Mouse (Mus musculus) left cerebral cortex, adult 8-10 months (tissue): ENCODE data around the gene Mier2. TPM values are rescaled to one million over a fixed set of nuclear protein-coding genes. Genes with fewer than 3 reads are reported as not detected.
A peak's percentile ranks its signal among the peaks of the same experiment; 100 is the strongest.

Experiments
- DNase-seq, 2 experiments: peaks; one replicate each; pipeline ENCODE4 v3.0.0; 2022; ENCODE audit warnings: low spot score in 2 of 2
- total RNA-seq, 4 experiments: library from RNA; stranded (reverse); gene quantifications; 2 replicates each; pipeline ENCODE4 v1.2.4; 2022

The Mier2 gene
- total RNA-seq, 4 experiments from 2014 or later = 43.1 to 48.8 (median 47.9) TPM

- peak in 1 of 2 experiments; percentile 4 for DNase-seq
Measured at GRCm38 (mm10) chr10:79541522-79541921, 13.5 kb downstream of the Mier2 start.

GRCm38 (mm10) chr10:79540746-79541145 is 14.3 kb downstream of the Mier2 start:
- DNase-seq = peak in 1 of 2 experiments; percentile 9

GRCm38 (mm10) chr10:79539701-79540495 is 15.1 kb downstream of the Mier2 start:
- DNase-seq = peak; percentile 0 to 4

DNA sequence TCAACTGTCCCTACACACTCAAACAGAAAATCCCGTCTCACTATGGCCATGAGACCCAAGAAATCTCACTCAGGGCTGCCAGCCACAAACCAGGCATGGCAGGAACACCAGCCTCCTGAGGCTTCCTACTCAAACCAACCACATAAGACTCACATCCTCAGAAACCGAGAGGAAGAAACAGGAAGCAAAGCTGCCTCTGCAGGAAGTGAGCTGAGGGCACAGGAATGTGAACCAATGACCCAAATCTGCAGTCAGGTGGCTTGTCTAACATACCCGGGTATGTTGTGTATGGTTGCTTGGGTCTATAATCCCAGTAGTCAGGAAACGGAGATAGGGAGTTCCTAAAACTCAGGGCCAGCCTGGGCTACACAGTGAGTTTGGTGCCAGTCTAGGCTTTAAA is 16.1 kb downstream of the Mier2 start:
- peak in 1 of 2 experiments; percentile 5 for DNase-seq

- peak in 1 of 2 experiments; percentile 27 for DNase-seq
Measured at GRCm38 (mm10) chr10:79538323-79538722, 16.7 kb downstream of the Mier2 start.

- DNase-seq = no peak
Measured at GRCm38 (mm10) chr10:79537781-79538180, 17.2 kb downstream of the Mier2 start.

DNA sequence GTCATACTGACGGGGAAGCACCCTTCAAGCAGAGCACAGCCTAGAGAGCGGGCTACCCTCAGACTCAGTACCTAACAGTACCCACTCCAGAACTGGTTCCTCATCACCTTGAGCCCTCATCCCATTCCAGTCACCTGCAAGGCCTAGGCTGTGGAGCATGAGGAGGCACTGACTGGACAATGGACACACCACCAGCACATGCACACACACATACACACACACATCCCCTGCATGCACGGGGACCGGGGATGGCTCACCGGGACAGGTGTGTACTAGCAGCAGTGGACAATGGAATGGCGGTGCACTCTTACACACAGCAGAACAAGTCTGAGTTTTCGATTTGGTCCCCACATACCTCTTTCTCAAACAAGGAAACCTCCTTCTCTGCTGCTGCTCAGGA is 17.7 kb downstream of the Mier2 start:
- DNase-seq = peak in 1 of 2 experiments; percentile 3

- peak; percentile 1 to 3 for DNase-seq
Measured at GRCm38 (mm10) chr10:79536461-79537080, 18.4 kb downstream of the Mier2 start.

DNA sequence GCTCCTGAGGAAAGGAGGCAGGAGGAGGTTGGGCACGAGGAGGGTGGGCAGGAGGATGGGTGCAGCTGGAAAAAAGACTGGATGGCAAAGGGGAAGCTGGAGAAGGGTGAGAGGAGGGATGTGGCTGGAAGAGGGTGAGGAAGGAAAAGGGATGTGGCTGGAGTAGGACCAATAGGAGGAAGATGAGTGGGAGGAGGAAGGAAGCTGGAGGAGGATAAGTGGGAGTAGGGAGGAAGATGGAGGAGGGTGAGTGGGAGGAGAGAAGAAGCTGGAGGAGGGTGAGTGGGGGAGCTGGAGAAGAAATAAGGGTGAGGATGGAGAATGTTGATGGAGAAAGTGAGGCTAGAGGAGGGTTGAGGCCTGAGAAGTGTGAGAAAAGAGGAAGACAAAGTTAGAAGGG is 19.6 kb downstream of the Mier2 start:
- DNase-seq = no peak

GRCm38 (mm10) chr10:79534426-79534825 is 20.6 kb downstream of the Mier2 start:
- DNase-seq = peak; percentile 0 to 3

GRCm38 (mm10) chr10:79533126-79533911 is 21.7 kb downstream of the Mier2 start, which contains the start of gene Plpp2:
Plpp2 (minus strand) TSS chr10:79533796.
- peak; percentile 28 to 33 for DNase-seq

DNA sequence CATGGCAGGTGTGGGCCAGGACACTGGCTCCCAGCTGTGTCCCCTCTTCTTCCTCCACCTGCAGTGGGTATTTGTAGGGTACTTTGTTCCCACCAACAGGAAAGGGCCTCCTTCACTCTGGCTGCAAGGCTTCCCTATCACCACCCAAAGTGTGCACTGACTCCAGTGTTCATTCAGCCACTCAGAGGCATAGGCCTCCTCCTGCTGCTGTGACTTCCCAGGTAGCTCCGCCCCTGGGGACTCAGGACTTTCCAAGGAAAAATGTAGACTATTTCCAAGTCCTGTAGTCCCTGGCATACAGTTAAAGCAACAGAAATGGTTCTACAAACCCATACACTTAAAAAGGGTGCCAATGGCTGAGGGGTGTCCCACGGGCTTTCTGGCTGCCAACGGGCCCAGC is 22.3 kb downstream of the Mier2 start:
- DNase-seq = peak in 1 of 2 experiments; percentile 1

GRCm38 (mm10) chr10:79531593-79531992 is 23.4 kb downstream of the Mier2 start:
- DNase-seq = no peak

DNA sequence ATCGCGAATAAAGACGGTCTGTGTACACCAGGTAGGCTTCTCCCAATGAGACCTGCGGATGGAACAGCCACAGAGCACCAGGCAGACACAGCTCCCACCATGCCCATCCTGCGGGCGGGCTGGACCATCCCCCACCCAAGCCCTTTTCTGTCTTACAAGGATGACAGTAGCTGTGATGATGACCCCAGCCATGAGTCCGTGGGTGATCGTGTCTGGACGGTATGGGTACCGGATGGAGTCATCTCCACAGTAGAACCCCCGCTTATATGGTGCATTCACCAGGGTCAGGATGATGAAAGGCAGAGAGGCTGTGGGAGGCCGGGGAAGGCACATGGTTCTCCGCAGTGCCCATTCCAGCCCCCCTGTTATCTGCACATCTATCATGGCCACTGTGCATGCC is 24.3 kb downstream of the Mier2 start:
- no peak for DNase-seq

DNA sequence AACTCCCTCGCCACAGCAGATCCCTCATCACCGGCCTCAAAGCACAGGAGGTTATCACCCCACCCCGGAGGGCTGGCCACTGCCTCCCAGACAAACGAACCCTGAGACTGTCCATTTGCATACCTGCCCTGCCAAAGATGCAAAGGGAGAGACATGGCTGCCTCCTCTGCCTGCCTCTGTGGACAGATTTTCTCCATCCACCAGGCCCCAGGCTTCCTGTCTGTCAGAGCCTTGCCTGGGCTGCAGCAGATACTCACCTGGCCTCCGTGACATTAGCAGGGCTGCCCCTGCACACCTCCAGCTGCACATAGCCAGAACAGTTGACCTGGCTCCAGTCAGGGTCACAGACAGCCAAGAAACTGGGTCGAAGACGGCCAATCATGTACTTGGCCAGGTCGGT is 24.8 kb downstream of the Mier2 start:
- DNase-seq = no peak

DNA sequence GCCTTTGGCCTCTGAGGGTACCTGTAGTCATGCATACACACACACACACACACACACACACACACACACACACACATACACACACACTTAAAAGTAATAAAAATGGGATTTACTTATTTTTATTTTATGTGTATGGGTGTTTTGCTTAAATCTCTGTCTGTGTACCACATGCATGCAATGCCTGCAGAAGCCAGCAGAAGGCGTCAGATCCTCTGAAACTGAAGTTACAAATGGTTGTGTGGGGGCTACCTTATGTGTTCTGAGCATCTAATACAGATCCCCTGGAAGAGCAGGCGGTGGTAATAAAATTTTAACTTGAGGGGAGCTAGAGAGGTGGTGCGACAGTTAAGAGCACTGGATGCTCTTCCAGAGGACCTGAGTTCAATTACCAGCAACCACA is 26.9 kb downstream of the Mier2 start:
- DNase-seq = no peak

DNA sequence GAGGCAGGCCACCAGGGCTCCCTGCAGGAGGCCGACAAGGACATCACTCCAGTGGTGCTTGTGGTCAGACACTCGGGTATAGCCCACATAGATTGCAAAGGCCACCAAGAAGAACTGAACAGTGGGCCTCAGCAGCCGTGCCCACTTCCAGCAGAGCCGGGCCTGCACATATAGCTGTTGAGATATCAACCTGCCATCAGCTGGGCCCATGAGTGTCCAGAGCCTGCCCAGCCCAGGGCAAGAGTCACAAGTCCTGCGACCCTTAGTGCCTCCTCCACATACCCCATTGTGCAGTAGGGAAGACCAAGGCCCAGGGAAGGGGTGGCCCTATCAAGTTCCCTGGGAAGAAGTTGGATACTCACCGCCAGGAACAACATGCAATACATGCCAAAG is 27.6 kb downstream of the Mier2 start:
- no peak for DNase-seq

- DNase-seq = no peak
Measured at GRCm38 (mm10) chr10:79526661-79527452, 28.1 kb downstream of the Mier2 start.

DNA sequence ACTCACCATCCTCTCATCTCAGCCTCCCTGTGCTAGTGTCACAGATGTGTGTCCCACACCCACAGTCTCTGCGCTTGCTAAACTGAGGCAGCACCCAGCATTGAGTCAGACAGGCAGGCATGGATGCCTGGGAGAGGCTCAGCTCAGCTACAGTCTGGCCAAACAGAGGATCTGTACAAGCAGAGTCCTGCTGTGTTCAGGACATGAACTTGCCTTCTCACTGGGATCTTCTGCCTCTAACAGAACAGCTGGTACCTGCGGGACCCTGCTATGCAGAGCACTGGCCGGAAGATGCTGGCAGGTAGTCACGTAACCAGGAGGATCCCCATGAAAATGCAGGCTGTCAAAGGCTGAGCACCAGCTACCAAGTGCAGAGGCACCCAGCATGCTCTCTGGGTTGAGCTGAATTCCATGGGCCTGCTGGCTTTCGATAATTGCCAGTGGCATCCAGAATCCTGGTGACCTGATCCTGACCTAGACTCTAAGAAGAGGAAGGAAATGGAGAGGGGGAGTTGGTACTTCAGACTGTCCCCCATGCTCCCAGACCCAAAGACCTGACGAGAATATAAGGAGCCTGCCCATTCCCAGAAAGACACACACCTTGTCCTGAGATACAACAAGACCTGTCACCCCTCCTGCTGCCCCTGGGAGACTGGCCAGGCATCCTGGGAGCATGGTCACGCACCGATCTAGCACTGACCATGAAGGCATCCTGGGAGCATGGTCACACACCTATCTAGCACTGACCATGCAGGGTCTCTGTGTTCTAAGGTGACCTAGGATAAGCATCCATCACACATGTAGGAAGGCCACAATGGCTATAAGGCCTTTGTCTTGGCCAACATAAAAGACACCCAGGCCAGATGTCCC is 29.3 kb downstream of the Mier2 start:
- DNase-seq = no peak

GRCm38 (mm10) chr10:79524433-79524832 is 30.6 kb downstream of the Mier2 start:
- no peak for DNase-seq
